Comparison of ENCODE assay signal across 10 mouse cellular contexts in the genomic region with DNA sequence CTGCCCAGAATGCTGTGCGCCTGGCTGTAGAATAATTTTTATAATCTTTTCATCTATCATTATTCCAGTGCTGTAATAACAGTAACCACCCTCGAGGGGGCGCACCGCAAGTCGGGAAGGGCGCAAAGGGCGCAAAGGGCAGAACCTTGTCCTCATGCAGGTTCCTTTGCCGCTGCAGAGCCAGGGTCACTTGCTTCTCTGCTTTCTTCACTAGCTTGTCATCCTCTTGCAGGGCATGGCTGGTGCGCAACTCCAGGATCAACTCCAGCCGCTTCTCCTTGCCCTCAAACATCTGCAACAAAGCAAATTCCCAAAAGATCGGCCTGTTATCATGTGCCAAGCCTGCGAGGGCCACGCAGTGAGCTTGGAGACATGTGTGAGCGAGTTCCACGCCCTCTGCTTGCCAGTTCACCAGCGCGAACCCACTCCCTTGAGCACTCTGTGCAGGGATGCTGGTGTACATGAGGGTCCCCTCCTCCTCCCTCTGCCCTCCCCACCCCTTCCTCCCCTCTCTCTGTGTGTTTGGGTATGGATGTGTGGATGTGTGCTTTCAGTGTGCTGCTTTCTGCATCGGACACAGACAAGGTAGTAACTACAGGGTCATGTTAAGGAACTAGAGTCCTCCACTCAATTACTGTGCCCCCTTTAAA. TPM values are rescaled to one million over a fixed set of nuclear protein-coding genes. Genes with fewer than 3 reads are reported as not detected.
DNase-seq lines count a peak whose midpoint lies in the region; ATAC-seq and TF ChIP-seq lines count a peak whose summit lies in the region.
"Had no signal": no experiment of that assay in that cellular context is flagged by ENCODE, and none has a peak within 500 bp of the region (broad histone marks: within the 10 kb centered on the region; RNA-seq: fewer than 3 reads in every experiment).

No protein-coding gene starts in this region.

- H3K27ac ChIP-seq in cerebellum, adult 2 months (ENCODE audit: insufficient read depth, low read length) = no peak overlapping the region
- no peak overlapping the region for H3K27ac ChIP-seq in spleen, adult 2 months (ENCODE audit: insufficient read depth, low read length)
- H3K27ac ChIP-seq in kidney, postnatal 0 days = no peak overlapping the region
- no peak overlapping the region for H3K27ac ChIP-seq in olfactory bulb, adult 2 months (ENCODE audit: insufficient read depth, low read depth, low read length)

- H3K4me3 ChIP-seq in cerebellum, adult 2 months (replicated peaks; ENCODE audit: insufficient read depth, low read depth, low read length) = no peak overlapping the region
- no peak overlapping the region for H3K4me3 ChIP-seq in spleen, adult 2 months (ENCODE audit: extremely low read depth, insufficient read depth, insufficient read length)
- no peak overlapping the region for H3K4me3 ChIP-seq in kidney, postnatal 0 days (replicated peaks; ENCODE audit: low read depth, low read length)
- H3K4me3 ChIP-seq in olfactory bulb, adult 2 months (ENCODE audit: insufficient read depth, low read depth, low read length) = no peak overlapping the region
- H3K4me3 ChIP-seq: myocyte had no signal

- peak; percentile 45; the same call in 1 of the 2 replicates for TF ChIP-seq CTCF in cerebellum, adult 2 months (IDR thresholded peaks at IDR 0.05; ENCODE audit: borderline replicate concordance, insufficient read depth, low read depth, low read length)
- peak; percentile 36; the same call in 1 of the 2 replicates for TF ChIP-seq CTCF in spleen, adult 2 months (IDR thresholded peaks at IDR 0.05; ENCODE audit: extremely low read depth, insufficient read depth, insufficient read length, insufficient replicate concordance)
- TF ChIP-seq CTCF in kidney, postnatal 0 days (IDR thresholded peaks at IDR 0.05; ENCODE audit: low read depth) = peak; percentile 63
- 0 out of 2 replicates have a peak, but pooled peaks have one; percentile 10 for TF ChIP-seq CTCF in olfactory bulb, adult 2 months (IDR thresholded peaks at IDR 0.05; ENCODE audit: insufficient read depth, low read depth, low read length)

- no peaks in the 10 kb centered on the region for H3K9me3 ChIP-seq in kidney, postnatal 0 days (replicated peaks; ENCODE audit: low read length)

- no peak overlapping the region for H3K9ac ChIP-seq in kidney, postnatal 0 days (ENCODE audit: low read depth, low read length)

- H3K4me1 ChIP-seq in cerebellum, adult 2 months (ENCODE audit: control insufficient read depth, insufficient read depth, low read length) = no peaks in the 10 kb centered on the region
- H3K4me1 ChIP-seq in spleen, adult 2 months (ENCODE audit: control insufficient read depth, insufficient read depth, insufficient read length) = no peaks in the 10 kb centered on the region; the same call in 1 of the 2 replicates
- H3K4me1 ChIP-seq in kidney, postnatal 0 days (replicated peaks; ENCODE audit: insufficient read depth, low read length) = 0 out of 2 replicates have a peak, but pooled peaks cover 4% of the 10 kb centered on the region
- H3K4me1 ChIP-seq in olfactory bulb, adult 2 months (ENCODE audit: control insufficient read depth, insufficient read depth, low read length) = no peaks in the 10 kb centered on the region

- H3K27me3 ChIP-seq in cerebellum, adult 2 months (ENCODE audit: control insufficient read depth, insufficient read depth, low read length) = no peaks in the 10 kb centered on the region
- H3K27me3 ChIP-seq in spleen, adult 2 months (ENCODE audit: control insufficient read depth, insufficient read depth, low read length) = no peaks in the 10 kb centered on the region
- no peaks in the 10 kb centered on the region for H3K27me3 ChIP-seq in kidney, postnatal 0 days (ENCODE audit: insufficient read depth, low read length)

- no peaks in the 10 kb centered on the region for H3K36me3 ChIP-seq in spleen, adult 2 months (ENCODE audit: control insufficient read depth, insufficient read depth, low read length)
- H3K36me3 ChIP-seq in kidney, postnatal 0 days (ENCODE audit: insufficient read depth, low read length) = no peaks in the 10 kb centered on the region

- peak in 1 of 2 experiments; percentile 9 for DNase-seq in cerebellum, adult 2 months
- no peak for DNase-seq in cerebellum, adult 9-11 months
- no peak for DNase-seq in spleen, adult 2 months (ENCODE audit: low read depth in 1 of 2, low spot score in 2 of 2)
- no peak for DNase-seq in spleen, adult 12 weeks (ENCODE audit: low spot score)
- DNase-seq in kidney, postnatal 0 days (ENCODE audit: low spot score) = no peak
- DNase-seq in urinary bladder, postnatal 10 days (ENCODE audit: low spot score) = no peak
- DNase-seq in cerebellum, adult 8-10 months = no peak

- no peak for ATAC-seq in kidney, postnatal 0 days (replicated peaks; ENCODE audit: low FRiP score, low read depth)

- H3K4me2 ChIP-seq in kidney, postnatal 0 days (ENCODE audit: low read length) = no peak overlapping the region

- no peak for TF ChIP-seq POLR2A in cerebellum, adult 2 months (IDR thresholded peaks at IDR 0.05; ENCODE audit: borderline replicate concordance, insufficient read depth, low read length)
- TF ChIP-seq POLR2A in spleen, adult 2 months (IDR thresholded peaks at IDR 0.05; ENCODE audit: low read depth, low read length) = no peak
- no peak for TF ChIP-seq POLR2A in olfactory bulb, adult 2 months (IDR thresholded peaks at IDR 0.05; ENCODE audit: insufficient read depth, low read depth, low read length)

- WGBS in cerebellum, adult 2 months = 41% methylated on average over 18 of the region's 18 CpGs
- WGBS in spleen, adult 2 months = 65% methylated on average over 18 of the region's 18 CpGs
- 54% methylated on average over 18 of the region's 18 CpGs for WGBS in kidney, postnatal 0 days
- 53% methylated on average over 18 of the region's 18 CpGs for WGBS in olfactory bulb, adult 2 months

RNA-seq across cellular contexts. Expression of a gene that starts 12.1 kb away (rescaled TPM):
- 0.05 TPM in 1 of 2 replicates, not detected in the other for polyA plus RNA-seq in cerebellum, adult 2 months (2012; rRNA removed)
- polyA plus RNA-seq in spleen, adult 2 months (2012; rRNA removed) = not detected in 2 replicates
- 0.26 and 0.45 TPM in 2 replicates for polyA plus RNA-seq in kidney, postnatal 0 days (2015; fragmentation: Nextera tagmentation; extraction: Ambion mirVana)
- not detected in 2 replicates for polyA plus RNA-seq in olfactory bulb, adult 2 months (2012; ENCODE audit: insufficient read depth, insufficient read length, low replicate concordance, missing spikeins)
- polyA plus RNA-seq: myocyte had no signal

RNA-seq across cellular contexts. Expression of a gene that starts 35.2 kb away (rescaled TPM):
- polyA plus RNA-seq in cerebellum, adult 2 months (2012; rRNA removed) = 0.39 and 0.78 TPM in 2 replicates
- polyA plus RNA-seq in spleen, adult 2 months (2012; rRNA removed) = 0.04 TPM in 1 of 2 replicates, not detected in the other
- polyA plus RNA-seq in kidney, postnatal 0 days (2015; fragmentation: Nextera tagmentation; extraction: Ambion mirVana) = 0.14 and 0.21 TPM in 2 replicates
- not detected in 2 replicates for polyA plus RNA-seq in olfactory bulb, adult 2 months (2012; ENCODE audit: insufficient read depth, insufficient read length, low replicate concordance, missing spikeins)

RNA-seq across cellular contexts. Expression of a gene that starts 40.1 kb away (rescaled TPM):
- 240 and 256 TPM in 2 replicates for polyA plus RNA-seq in cerebellum, adult 2 months (2012; rRNA removed)
- 26.6 and 42.2 TPM in 2 replicates for polyA plus RNA-seq in spleen, adult 2 months (2012; rRNA removed)
- 283 and 305 TPM in 2 replicates for polyA plus RNA-seq in kidney, postnatal 0 days (2015; fragmentation: Nextera tagmentation; extraction: Ambion mirVana)
- polyA plus RNA-seq in olfactory bulb, adult 2 months (2012; ENCODE audit: insufficient read depth, insufficient read length, low replicate concordance, missing spikeins) = not detected in 2 replicates

RNA-seq across cellular contexts. Expression of a gene that starts 40.1 kb away (rescaled TPM):
- polyA plus RNA-seq in cerebellum, adult 2 months (2012; rRNA removed) = 0.41 TPM in 1 of 2 replicates, not detected in the other
- polyA plus RNA-seq in spleen, adult 2 months (2012; rRNA removed) = not detected in 2 replicates
- polyA plus RNA-seq in kidney, postnatal 0 days (2015; fragmentation: Nextera tagmentation; extraction: Ambion mirVana) = not detected in 2 replicates
- polyA plus RNA-seq in olfactory bulb, adult 2 months (2012; ENCODE audit: insufficient read depth, insufficient read length, low replicate concordance, missing spikeins) = not detected in 2 replicates
- polyA plus RNA-seq: gonadal fat pad, adult 2 months had no signal

RNA-seq across cellular contexts. Expression of a gene that starts 55.3 kb away (rescaled TPM):
- 0.31 and 0.36 TPM in 2 replicates for polyA plus RNA-seq in cerebellum, adult 2 months (2012; rRNA removed)
- polyA plus RNA-seq in spleen, adult 2 months (2012; rRNA removed) = 3.3 and 4.8 TPM in 2 replicates
- polyA plus RNA-seq in kidney, postnatal 0 days (2015; fragmentation: Nextera tagmentation; extraction: Ambion mirVana) = 0.46 and 0.55 TPM in 2 replicates
- not detected in 2 replicates for polyA plus RNA-seq in olfactory bulb, adult 2 months (2012; ENCODE audit: insufficient read depth, insufficient read length, low replicate concordance, missing spikeins)

Comparison
In these comparisons a context has a peak if more than half of its experiments do, and no peak if none do; other contexts are left out.
1. CTCF ChIP-seq: peak in every context shown above with its lines; median percentile 63 in kidney, postnatal 0 days; 45 in cerebellum, adult 2 months; 36 in spleen, adult 2 months; 10 in olfactory bulb, adult 2 months.
2. RNA of a gene that starts 40.1 kb away (polyA plus RNA-seq): 283 to 305 TPM in kidney, postnatal 0 days, 240 to 256 TPM in cerebellum, adult 2 months and 26.6 to 42.2 TPM in spleen, adult 2 months; not detected in olfactory bulb, adult 2 months; every median in the first group is over 10 times any median in the second.